Mouse (Mus musculus) neutrophil, adult 83 days (primary cell): ENCODE measurements around the gene Utp18. TPM values are rescaled to one million over a fixed set of nuclear protein-coding genes. Genes with fewer than 3 reads are reported as not detected.

Experiments
- total RNA-seq, 2 experiments: library from RNA; stranded (reverse); gene quantifications; one replicate each; pipeline ENCODE4 v1.2.4; 2023

Gene Utp18
- total RNA-seq = 10 to 100 TPM; 19.0 to 19.2 TPM

GRCm38 (mm10) chr11:93885572-93886410 is at the start of gene Utp18, which contains the start of gene Mbtd1:
Utp18 (minus strand) TSS chr11:93885766.
Mbtd1 (plus strand) TSS chr11:93885852.

Other genes with a start within 250 kb of the Utp18 start
- gene Mbtd1, start 86 bp upstream of the Utp18 start, total RNA-seq = 10 to 100 TPM; 35.9 to 37.6 TPM
- gene Nme2, start 70.5 kb upstream of the Utp18 start, total RNA-seq = 10 to 100 TPM; 61.3 to 68.0 TPM
- gene Gm20390, start 82.5 kb upstream of the Utp18 start, total RNA-seq = 10 to 100 TPM; 26.3 to 37.1 TPM
- gene Nme1, start 82.8 kb upstream of the Utp18 start, total RNA-seq = 10 to 100 TPM; 21.8 TPM
- 10 to 100 TPM; 88.7 to 93.4 TPM for gene Spag9, start 110.3 kb upstream of the Utp18 start, total RNA-seq